Mouse (Mus musculus) limb, embryonic 15.5 days (tissue): Measurements from ENCODE around the gene Selenow. TPM values are rescaled to one million over a fixed set of nuclear protein-coding genes. Genes with fewer than 3 reads are reported as not detected.
"Not testable (repeated sequence)": the region's sequence is repeated elsewhere in the genome, so short reads cannot be mapped to it uniquely, and the experiment has no call there.

Source experiments
- ATAC-seq: fragments of 200-750 bp; cut with Nextera tagmentation; 2 replicates; pipeline ENCODE4 v1.8.0; 2017; ENCODE audit warnings: low read depth, moderate TSS enrichment; ENCODE audit not compliant: insufficient number of reproducible peaks, low FRiP score, low TSS enrichment
- H3K27ac ChIP-seq: fragments of 300-500 bp; sonication (generic); 2 replicates; pipeline ENCODE4 v1.5.1; 2015; ENCODE audit warnings: moderate library complexity, mild to moderate bottlenecking, inconsistent platforms
- H3K27me3 ChIP-seq: fragments of 300-500 bp; sonication (generic); 2 replicates; pipeline ENCODE4 v1.6.1; 2015; ENCODE audit warnings: inconsistent platforms
- H3K36me3 ChIP-seq: fragments of 300-500 bp; sonication (generic); 2 replicates; pipeline ENCODE4 v1.6.1; 2015; ENCODE audit warnings: inconsistent platforms
- H3K4me1 ChIP-seq: fragments of 300-500 bp; sonication (generic); 2 replicates; pipeline ENCODE4 v1.6.1; 2015; ENCODE audit warnings: inconsistent platforms
- H3K4me2 ChIP-seq: fragments of 300-500 bp; sonication (generic); 2 replicates; pipeline ENCODE4 v1.6.1; 2015; ENCODE audit warnings: mild to moderate bottlenecking, inconsistent platforms
- H3K4me3 ChIP-seq: fragments of 300-500 bp; sonication (generic); 2 replicates; pipeline ENCODE4 v1.5.1; 2015; ENCODE audit warnings: mild to moderate bottlenecking, inconsistent platforms
- H3K9ac ChIP-seq: fragments of 300-500 bp; sonication (generic); 2 replicates; pipeline ENCODE4 v1.6.1; 2015; ENCODE audit warnings: inconsistent platforms
- H3K9me3 ChIP-seq: fragments of 300-500 bp; sonication (generic); 2 replicates; pipeline ENCODE4 v1.6.1; 2016; ENCODE audit warnings: inconsistent platforms
- WGBS: fragments of 180-500 bp; shearing (Covaris S2); methylation state at CpG from one replicate; pipeline ENCODE4 v1.1.7; 2015; 5-methylcytosine and 5-hydroxymethylcytosine counted together
- polyA plus RNA-seq: library from polyadenylated mRNA; unstranded; fragments of >200 nt; fragmentation: Nextera tagmentation; extraction: Ambion mirVana; gene quantifications from 2 replicates; pipeline ENCODE4 v1.2.1, GENCODE M21; 2015

Gene Selenow
- polyA plus RNA-seq, 1 experiment from 2014 or later, result 889 TPM

DNA sequence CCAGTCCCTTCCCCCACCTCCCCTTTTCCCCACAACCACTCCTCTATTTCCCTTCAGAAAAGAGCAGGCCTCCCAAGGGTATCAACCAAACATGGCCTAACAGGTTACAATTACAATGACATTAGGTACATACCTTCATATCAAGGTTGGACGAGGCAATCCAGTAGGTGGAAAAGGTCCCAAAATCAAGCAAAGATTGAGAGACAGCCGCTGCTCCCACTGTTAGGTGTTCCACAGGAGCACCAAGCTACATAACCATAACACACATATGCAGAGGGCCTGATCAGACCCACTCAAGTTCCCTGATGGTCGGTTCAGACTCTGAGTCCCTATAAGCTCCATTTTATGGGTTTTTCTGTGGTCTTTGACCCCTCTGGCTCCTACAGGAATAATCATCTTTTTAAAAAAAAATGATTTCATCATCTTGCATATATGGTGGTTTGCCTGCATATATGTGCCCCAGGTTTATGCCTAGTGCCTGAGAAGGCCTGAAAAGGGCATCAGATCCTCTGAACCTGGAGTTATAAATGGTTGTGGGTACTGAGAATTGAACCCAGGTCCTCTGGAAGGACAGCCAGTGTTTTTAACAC lies 6.0 kb downstream of the Selenow start:
- no peaks in the 10 kb centered on the region for H3K9me3 ChIP-seq
- WGBS, result 78% methylated on average over 3 of the region's 3 CpGs
- H3K4me1 ChIP-seq, result peaks cover 17% of the 10 kb centered on the region
- H3K27me3 ChIP-seq, result no peaks in the 10 kb centered on the region
- no peak overlapping the region for H3K9ac ChIP-seq
- H3K4me3 ChIP-seq, result no peak overlapping the region
- ATAC-seq, result no peak
- H3K36me3 ChIP-seq, result peaks cover 35% of the 10 kb centered on the region
- H3K4me2 ChIP-seq, result no peak overlapping the region
- H3K27ac ChIP-seq, result no peak overlapping the region

DNA sequence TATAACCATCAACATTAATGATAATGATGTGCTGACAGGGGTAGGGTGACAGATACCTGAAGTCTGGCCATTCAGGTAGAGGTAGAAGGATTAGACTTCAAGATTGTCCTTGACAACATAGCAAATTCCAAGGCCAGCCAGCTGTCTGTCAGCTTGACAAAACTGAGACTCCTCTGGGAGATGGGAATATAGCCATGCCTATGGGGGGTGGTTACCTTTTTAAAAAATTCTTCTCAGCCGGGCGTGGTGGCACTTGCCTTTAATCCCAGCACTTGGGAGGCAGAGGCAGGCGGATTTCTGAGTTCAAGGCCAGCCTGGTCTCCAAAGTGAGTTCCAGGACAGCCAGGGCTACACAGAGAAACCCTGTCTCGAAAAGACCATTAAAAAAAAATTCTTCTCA lies 6.5 kb downstream of the Selenow start:
- not testable (repeated sequence) for H3K9me3 ChIP-seq, H3K9ac ChIP-seq, H3K4me3 ChIP-seq, ATAC-seq, H3K4me2 ChIP-seq, H3K27ac ChIP-seq, H3K27me3 ChIP-seq
- WGBS, result 80% methylated on average over 4 of the region's 4 CpGs
- Histone ChIP-seq H3K36me3 (peaks cover 35% of the 10 kb centered on the region), H3K4me1 (peaks cover 12% of the 10 kb centered on the region)

DNA sequence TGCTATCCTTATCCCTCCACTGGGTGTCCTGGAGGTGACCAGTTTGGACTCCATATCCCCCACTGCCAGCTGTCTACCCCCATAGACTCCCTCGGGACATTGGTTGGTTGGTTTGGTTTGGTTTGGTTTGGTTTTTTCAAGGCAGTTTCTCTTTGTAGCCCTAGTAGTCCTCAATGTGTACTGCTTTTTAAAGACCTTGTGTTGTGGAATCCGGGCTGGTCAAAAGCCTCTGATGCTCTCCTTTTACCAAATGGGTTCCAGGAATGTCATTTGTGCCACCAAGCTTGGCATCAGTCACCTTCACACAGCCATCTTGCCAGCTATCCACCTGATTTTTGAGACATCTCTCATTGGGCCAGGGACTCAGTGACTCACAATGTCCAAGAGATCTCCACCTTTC lies 7.5 kb downstream of the Selenow start:
- Histone ChIP-seq H3K36me3 (peaks cover 29% of the 10 kb centered on the region), H3K27ac (no peak overlapping the region), H3K4me3 (no peak overlapping the region), H3K27me3 (no peaks in the 10 kb centered on the region), H3K4me2 (no peak overlapping the region), H3K9me3 (no peaks in the 10 kb centered on the region), H3K9ac (no peak overlapping the region), H3K4me1 (peaks cover 2% of the 10 kb centered on the region; the same call in 1 of the 2 replicates)
- no peak for ATAC-seq
- WGBS, result 91% methylated on average over 2 of the region's 2 CpGs

DNA sequence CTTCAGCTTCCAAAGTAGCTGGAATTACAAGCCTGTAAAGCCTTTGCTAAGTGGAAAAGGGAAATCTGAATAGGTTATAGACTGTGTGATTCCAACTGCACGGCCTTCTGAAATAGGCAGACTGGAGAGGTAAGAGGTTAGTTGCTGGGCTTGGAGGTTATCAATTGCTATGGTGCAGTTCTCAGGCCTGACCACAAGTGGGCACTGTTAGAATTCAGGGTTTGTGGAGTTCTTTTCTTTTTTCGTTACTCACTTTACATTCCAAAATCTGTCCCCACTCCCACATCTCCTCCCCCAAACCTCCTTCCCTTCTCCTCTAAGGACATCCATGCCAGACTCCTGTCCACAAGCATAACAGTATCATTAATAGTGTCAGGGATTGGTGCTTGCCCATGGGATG lies 8.0 kb downstream of the Selenow start:
- H3K9me3 ChIP-seq, result no peaks in the 10 kb centered on the region
- 24% methylated on average over 2 of the region's 2 CpGs for WGBS

DNA sequence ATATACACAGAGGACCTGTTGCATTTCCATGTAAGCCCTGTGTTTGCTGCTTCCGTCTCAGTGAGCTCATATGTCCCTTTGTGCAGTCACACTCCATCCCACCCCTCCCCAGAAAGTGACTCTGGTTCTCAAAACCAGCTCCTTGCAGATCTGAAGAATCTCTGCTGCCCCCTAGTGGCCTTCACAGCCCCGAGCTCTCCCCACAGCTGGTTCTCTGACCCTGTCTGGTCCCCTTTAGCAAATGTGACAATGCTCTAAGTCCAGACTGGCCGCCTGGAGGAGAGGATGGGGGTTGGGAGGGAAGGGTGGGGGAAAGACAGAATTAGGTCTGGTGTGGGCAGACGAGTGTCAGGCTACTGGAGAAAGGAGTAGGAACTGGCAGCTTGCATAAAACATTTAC lies 10.0 kb downstream of the Selenow start:
- H3K4me2 ChIP-seq, result no peak overlapping the region
- no peak overlapping the region for H3K4me3 ChIP-seq
- WGBS, result 0% methylated on average over 4 of the region's 4 CpGs
- H3K27me3 ChIP-seq, result no peaks in the 10 kb centered on the region
- peaks cover 6% of the 10 kb centered on the region for H3K36me3 ChIP-seq
- no peaks in the 10 kb centered on the region for H3K4me1 ChIP-seq
- no peak for ATAC-seq
- no peak overlapping the region for H3K9ac ChIP-seq
- no peak overlapping the region for H3K27ac ChIP-seq
- H3K9me3 ChIP-seq, result no peaks in the 10 kb centered on the region

More for the DNA sequence above, 8.0 kb downstream of the Selenow start:
- no peak overlapping the region for H3K4me2 ChIP-seq
- H3K36me3 ChIP-seq, result peaks cover 24% of the 10 kb centered on the region
- H3K4me1 ChIP-seq, result no peaks in the 10 kb centered on the region
- no peak overlapping the region for H3K27ac ChIP-seq
- H3K4me3 ChIP-seq, result no peak overlapping the region
- no peak overlapping the region for H3K9ac ChIP-seq
- ATAC-seq, result no peak
- no peaks in the 10 kb centered on the region for H3K27me3 ChIP-seq

DNA sequence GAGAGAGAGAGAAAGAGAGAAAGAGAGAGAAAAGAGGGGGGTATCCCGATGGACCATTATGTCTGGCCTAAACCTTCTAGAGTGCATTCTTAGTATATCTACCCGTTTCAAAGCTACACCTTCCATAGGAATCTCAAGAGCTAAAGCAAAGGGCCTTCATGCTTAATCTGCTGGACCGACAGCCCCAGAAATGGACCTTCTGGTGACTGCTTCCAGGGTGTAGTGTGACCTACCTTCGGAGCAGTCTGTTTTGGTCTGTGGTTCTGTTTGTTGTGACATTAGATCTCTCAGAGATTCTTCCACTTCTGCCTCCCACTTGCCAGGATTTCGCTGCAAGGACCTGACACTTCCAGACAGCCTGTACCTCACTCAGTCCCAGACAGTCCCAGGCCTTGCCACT lies 11.7 kb downstream of the Selenow start:
- WGBS, result 81% methylated on average over 5 of the region's 5 CpGs
- no peaks in the 10 kb centered on the region for H3K9me3 ChIP-seq
- H3K4me1 ChIP-seq, result no peaks in the 10 kb centered on the region
- H3K4me3 ChIP-seq, result no peak overlapping the region
- H3K9ac ChIP-seq, result no peak overlapping the region
- no peak overlapping the region for H3K27ac ChIP-seq
- H3K27me3 ChIP-seq, result no peaks in the 10 kb centered on the region
- no peak overlapping the region for H3K4me2 ChIP-seq
- ATAC-seq, result no peak
- H3K36me3 ChIP-seq, result no peaks in the 10 kb centered on the region

DNA sequence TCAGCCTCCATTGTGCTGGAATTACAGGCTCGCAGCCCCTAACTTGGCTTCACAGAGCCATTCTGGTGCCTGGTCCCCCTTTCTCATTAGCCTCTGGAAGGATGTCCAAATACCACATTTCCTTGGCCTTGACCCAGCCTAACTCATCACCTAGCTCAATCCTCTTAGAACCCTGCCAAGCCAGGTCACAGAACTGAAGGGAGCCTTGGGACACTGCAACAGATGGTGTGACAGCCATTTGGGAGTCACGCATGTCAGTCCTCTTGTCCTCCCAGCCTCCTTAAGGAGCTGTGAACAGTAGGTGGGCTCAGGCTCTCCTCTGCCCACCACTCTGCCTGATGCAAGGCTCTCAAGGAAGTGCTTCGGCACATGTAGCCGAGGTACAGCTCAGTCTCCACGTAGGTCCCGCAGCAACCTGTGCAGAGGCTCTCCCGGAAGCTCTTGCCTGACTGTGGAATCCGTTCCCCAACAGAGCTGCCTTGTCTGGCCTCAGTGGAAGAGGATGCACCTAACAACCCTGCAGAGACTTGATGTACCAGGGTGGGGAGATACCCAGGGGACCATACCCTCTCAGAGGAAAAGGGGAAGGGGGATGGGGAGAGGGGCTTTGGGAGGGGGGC lies 14.1 kb downstream of the Selenow start:
- H3K27ac ChIP-seq, result no peak overlapping the region
- H3K36me3 ChIP-seq, result no peaks in the 10 kb centered on the region
- WGBS, result 72% methylated on average over 8 of the region's 8 CpGs
- no peak overlapping the region for H3K4me2 ChIP-seq
- 0 out of 2 replicates have a peak, but pooled peaks have one; percentile 12 for ATAC-seq
- no peak overlapping the region for H3K4me3 ChIP-seq
- no peaks in the 10 kb centered on the region for H3K4me1 ChIP-seq
- H3K9me3 ChIP-seq, result no peaks in the 10 kb centered on the region
- no peak overlapping the region for H3K9ac ChIP-seq
- no peaks in the 10 kb centered on the region for H3K27me3 ChIP-seq

DNA sequence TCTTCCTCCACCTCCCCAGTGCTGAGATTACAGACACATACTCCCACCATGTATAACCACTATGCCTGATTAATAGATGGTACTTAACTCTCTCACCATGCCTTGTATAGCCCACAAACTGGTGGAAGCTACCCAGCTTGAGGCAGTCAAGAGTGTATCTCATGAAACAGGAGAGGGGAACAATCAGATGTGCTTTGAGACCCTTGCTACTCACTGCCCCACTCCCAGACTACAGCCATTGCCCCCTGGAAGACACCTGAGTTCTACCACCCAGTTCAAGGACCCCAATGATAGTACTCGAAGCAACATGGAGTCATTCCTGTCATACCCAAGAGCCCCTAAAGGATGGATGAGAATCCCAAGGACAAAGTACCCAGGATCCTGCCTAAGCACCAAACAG lies 15.6 kb downstream of the Selenow start:
- 79% methylated on average over 1 of the region's 1 CpGs for WGBS

DNA sequence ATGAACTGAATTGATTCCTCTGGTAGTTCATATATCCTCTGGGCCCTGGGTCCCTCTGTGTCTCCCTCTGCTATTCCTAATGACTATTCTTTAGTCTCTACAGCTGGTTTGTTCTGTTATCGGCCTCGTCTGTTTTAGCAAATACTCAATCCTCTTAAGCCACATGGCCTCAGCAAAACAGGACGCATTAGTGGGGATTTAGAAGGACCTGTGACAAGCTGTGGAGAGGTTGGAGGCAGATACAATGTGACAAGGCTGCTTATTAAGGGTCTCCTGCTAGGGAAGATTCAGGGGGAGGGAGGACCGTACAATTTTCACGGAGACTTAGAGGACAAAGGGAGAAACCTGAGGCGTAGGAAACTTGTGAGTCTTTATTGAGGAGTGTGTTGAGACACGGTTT lies 16.3 kb downstream of the Selenow start:
- ATAC-seq, result no peak
- Histone ChIP-seq H3K4me3 (no peak overlapping the region), H3K4me1 (no peaks in the 10 kb centered on the region), H3K9me3 (no peaks in the 10 kb centered on the region), H3K27me3 (no peaks in the 10 kb centered on the region), H3K27ac (no peak overlapping the region), H3K9ac (no peak overlapping the region), H3K4me2 (no peak overlapping the region), H3K36me3 (no peaks in the 10 kb centered on the region)
- 83% methylated on average over 7 of the region's 7 CpGs for WGBS

More for the DNA sequence above, 15.6 kb downstream of the Selenow start:
- Histone ChIP-seq H3K9me3 (no peaks in the 10 kb centered on the region), H3K4me2 (no peak overlapping the region), H3K36me3 (no peaks in the 10 kb centered on the region), H3K9ac (no peak overlapping the region), H3K4me1 (no peaks in the 10 kb centered on the region), H3K4me3 (no peak overlapping the region), H3K27ac (no peak overlapping the region), H3K27me3 (no peaks in the 10 kb centered on the region)
- ATAC-seq, result no peak

DNA sequence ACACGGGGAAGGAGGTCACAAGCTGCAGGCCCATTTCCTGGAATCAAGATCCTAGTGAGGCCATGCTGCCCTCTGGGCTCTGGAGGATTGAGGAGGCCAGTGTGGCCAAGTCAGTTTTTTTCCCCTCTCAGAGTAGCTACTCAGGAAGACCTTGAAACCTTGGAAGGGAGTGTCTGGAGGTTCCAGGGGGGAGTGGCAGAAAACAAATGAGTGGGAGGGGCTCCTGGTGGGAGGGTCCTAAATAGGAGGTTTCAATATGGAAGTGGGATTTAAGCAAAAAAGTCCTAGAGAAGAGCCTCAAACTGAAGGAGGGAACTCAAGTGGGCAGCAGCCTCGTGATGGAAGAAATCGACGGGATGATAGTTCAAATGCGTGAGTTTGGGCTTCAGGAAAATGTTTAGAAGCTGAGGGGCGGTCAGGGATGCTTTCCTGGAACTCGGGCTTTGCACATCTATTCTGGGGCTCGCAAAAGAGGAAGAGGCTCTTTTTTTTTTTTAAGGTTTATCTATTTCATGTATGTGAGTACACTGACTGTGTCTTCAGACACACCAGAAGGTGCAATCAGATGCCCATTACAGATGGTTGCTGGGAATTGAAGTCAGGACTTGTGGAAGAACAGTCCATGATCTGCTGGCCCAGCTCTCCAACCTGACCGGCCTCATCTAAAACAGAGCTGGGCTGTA lies 20.7 kb downstream of the Selenow start:
- no peaks in the 10 kb centered on the region for H3K27me3 ChIP-seq
- H3K4me1 ChIP-seq, result no peaks in the 10 kb centered on the region
- no peak overlapping the region for H3K4me3 ChIP-seq
- H3K4me2 ChIP-seq, result no peak overlapping the region
- no peaks in the 10 kb centered on the region for H3K36me3 ChIP-seq
- H3K9me3 ChIP-seq, result no peaks in the 10 kb centered on the region
- ATAC-seq, result no peak
- WGBS, result 80% methylated on average over 9 of the region's 9 CpGs
- no peak overlapping the region for H3K27ac ChIP-seq
- H3K9ac ChIP-seq, result no peak overlapping the region

DNA sequence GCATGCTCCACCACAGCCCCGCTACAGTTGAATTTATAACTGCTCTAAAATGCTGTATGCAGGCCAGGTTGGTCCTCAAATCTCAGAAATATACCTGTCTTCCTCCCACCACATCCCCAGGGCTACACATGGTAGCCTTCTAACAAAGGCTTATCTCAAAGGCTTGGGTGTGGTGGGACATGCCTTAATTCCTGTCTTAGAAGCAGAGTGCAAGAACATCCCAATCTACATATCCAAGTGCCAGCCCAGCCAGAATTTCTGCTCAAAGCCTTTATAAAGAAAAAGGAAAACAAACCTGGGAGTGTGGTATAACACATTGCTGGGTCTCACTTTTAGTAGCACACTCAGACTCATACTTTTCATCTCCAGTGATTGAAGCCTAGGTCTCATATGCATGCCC lies 28.0 kb downstream of the Selenow start:
- Histone ChIP-seq H3K4me2 (no peak overlapping the region), H3K4me1 (no peaks in the 10 kb centered on the region), H3K4me3 (no peak overlapping the region), H3K9me3 (no peaks in the 10 kb centered on the region), H3K9ac (no peak overlapping the region), H3K27me3 (no peaks in the 10 kb centered on the region), H3K36me3 (no peaks in the 10 kb centered on the region), H3K27ac (no peak overlapping the region)
- no peak for ATAC-seq
- 70% methylated on average over 1 of the region's 1 CpGs for WGBS

DNA sequence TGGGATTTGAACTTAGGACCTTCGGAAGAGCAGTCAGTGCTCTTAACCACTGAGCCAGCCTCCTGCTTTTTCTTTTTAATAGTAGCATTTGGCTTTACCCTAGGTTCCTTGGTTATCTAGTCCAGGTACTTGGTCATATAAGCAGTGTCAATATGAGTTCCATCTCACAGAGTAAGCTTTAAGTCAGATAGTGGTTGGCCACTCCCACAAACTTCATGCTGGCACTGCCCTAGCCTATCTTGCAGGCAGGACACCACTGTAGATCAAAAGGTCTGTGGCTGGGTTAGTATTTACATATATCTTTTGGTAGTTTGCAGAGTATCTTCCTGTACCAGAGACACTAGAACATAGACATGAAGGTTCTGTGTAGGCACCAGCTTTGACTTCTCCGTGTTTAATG lies 38.1 kb downstream of the Selenow start:
- Histone ChIP-seq H3K4me2 (no peak overlapping the region), H3K27ac (no peak overlapping the region), H3K36me3 (no peaks in the 10 kb centered on the region), H3K4me3 (no peak overlapping the region), H3K9me3 (no peaks in the 10 kb centered on the region), H3K27me3 (no peaks in the 10 kb centered on the region), H3K4me1 (no peaks in the 10 kb centered on the region), H3K9ac (no peak overlapping the region)
- ATAC-seq, result no peak
- WGBS, result 88% methylated on average over 2 of the region's 2 CpGs
